Mouse (Mus musculus) olfactory bulb, adult 2 months (tissue): ENCODE data around the gene Loxl3.

Source experiments
- CTCF ChIP-seq: fragments of 200-500 bp; IDR thresholded peaks from 2 replicates; pipeline ENCODE4 v1.5.1; 2012; ENCODE audit warnings: low read depth, mild to moderate bottlenecking, low read length, moderate library complexity; ENCODE audit not compliant: insufficient read depth
- POLR2A ChIP-seq: fragments of 200-500 bp; IDR thresholded peaks from 2 replicates; pipeline ENCODE4 v1.6.1; 2012; ENCODE audit warnings: mild to moderate bottlenecking, low read depth, low read length, moderate library complexity; ENCODE audit not compliant: insufficient read depth

DNA sequence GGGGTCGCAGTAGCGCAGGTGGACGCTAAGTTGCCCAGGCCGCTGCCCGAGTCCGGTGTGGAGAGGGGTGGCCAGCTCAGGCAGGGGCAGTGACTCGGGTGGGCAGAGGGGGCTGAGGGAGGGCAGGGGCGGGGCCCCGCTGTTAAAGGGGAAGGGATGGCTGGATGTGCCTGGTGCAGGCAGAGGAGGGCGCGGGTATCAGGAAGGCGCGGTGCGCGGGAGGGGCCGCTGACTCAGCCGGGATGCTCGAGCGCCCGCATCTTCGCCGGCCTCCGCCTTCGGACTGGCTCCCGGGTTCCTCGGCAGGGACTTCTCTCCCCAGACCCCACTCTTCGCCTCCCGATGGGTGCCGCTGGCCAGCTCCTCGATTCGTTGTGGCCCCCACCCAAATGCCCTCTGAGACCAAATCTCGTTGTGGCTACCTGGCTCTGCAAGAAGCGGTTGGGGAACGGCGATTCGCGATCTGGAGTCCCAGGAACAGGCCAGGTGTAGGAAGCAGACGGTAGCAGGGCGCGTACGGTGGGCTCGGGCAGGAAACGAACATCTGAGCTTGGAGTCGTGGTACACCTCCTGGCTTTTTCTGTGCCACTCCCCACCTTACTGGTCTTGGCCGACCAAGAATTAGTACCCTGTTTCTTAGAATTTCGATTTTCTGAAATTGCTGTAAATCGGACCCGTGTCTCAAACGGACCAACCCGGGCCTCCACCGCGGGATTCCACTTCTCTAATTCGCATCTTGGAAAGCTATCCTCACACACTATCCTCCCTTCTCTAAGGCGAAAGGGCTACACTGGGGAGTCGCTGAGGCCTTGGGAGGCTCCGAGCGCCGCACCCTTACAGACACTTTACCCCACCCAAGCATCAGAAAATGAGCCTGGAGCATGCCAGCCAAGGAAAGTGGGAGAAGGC, 36.6 kb downstream of the Loxl3 start:
- TF ChIP-seq CTCF = no peak
- no peak for TF ChIP-seq POLR2A
